Mouse (Mus musculus): Measurements from ENCODE around the gene Chd9.

Chd9 gene

DNA sequence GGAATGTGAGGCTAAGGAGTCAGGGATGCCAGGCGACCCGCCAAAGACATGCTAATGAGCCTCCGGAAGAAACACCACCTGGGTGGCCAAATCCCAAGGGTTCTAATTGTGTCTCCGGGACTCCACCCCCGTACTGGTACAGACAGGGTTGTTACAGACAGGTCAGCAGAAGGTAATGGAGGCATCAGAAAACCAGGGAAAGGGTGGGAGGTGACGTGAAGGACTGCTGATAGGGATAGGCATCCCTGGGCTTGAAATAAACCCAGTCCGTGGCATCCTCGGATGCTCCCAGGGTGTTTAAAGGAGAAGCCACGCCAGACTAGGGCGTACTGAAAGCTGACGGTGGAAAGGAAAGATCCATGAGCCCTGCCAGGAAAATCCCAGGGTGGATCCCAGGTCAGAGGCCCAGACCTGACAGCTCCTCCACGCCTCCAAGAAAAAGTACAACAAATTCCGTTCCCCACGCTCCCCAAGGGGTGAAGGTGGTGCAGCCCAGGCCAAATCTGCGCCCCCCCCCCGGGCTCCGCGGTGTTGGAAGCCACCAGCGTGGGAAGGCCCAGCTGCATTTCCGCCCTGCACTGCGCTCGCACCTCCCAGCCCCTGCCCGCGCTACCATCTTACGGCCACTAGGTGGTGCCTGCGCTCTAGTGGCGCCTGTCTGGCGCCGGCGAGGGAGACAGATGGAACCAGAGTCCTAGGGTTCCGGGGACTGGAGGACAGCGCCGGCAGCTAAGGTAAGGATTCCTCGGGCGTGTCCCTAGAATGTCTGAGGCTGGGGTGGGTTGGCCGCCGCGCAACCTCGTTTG lies at the start of gene Chd9:
TSS of gene Chd9 (plus strand) at position 172 of the 806 bp plus-strand sequence.
- peak; percentile 99 for DNase-seq (ENCODE audit: low read depth, low spot score)

GRCm38 (mm10) chr8:90791616-90792015 lies 36.5 kb upstream of the Chd9 start:
- DNase-seq (ENCODE audit: low read depth, low spot score) = no peak

DNA sequence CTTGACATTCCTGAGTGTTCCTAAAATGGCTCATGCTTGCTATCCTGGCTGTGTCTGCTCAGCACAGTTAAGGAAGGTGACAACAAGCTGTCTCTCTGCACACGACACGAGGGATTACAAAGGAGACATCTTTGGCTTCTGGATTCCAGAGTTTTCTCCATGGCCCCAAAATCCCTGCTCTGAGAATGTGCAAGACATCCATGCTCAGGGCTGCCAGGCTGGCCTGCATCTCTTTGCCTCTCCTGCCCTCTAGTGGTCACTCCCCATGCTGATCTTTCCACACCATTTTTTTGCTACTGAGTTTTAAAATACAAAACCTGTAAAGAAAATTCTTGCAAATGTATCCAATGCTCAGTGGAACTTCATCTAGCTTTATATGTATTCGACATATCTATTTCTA lies 34.4 kb upstream of the Chd9 start:
- DNase-seq (ENCODE audit: low read depth, low spot score) = peak; percentile 67

DNA sequence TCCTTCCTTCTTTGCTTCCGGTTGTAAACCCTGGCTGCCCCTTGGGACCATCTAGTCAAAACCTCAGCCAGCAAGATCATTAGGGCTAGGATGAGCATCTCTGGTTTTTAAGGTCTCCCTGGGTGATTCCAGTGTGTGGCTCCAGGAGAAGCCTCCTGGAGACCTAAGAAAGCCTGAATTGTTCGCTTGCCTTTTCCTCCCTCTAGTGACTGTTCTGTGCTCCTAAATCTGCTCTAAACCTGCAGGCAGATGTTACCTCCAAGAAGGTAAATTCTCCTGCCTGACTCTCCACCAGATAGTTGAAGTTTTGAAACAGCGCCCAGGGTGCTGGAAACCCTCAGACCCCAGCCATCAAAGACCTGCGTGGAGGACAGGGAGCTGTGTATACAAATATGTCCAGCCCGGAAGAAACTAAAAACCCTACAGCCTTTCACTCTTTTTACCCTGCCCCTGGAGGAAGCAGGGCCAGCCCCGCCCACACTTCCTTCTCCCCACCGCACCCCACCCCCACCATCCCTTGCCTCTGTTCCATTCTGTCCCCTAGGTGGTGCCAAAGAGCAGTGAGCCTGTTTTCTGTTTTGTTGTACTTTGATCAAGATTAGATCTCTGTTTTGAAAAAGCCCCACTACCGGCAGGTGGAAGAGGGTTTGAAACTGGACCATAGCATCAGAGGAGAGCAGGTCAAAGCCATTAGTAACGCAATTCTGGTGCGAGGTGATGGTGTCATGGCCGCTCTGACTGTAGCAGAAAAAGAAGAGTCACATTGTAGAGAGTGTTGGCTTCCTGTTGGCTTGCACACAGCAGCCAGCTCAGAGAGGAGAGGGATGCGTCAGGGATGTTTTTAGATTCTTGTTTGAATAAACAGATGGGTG lies 32.9 kb upstream of the Chd9 start:
- DNase-seq (ENCODE audit: low read depth, low spot score) = peak; percentile 89

DNA sequence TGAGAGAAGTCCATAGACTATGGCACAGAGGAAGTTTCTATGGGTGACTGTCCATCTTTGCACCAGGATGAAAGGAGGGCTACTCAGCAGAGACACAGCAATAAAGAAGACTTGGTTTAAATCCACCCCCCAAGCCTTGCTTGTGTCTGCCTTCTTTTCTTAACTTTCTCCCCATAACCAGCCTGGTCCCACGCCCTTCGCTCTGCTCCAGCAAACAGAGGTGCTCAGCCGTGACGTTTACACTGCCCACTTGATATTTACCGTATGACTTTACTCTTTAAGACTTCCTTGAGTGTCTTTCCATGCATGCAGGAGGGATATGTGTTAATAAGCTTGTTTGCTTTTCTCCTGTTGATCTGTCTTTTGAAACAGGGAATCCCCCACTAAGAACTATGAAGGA lies 28.7 kb upstream of the Chd9 start:
- DNase-seq (ENCODE audit: low read depth, low spot score) = no peak

DNA sequence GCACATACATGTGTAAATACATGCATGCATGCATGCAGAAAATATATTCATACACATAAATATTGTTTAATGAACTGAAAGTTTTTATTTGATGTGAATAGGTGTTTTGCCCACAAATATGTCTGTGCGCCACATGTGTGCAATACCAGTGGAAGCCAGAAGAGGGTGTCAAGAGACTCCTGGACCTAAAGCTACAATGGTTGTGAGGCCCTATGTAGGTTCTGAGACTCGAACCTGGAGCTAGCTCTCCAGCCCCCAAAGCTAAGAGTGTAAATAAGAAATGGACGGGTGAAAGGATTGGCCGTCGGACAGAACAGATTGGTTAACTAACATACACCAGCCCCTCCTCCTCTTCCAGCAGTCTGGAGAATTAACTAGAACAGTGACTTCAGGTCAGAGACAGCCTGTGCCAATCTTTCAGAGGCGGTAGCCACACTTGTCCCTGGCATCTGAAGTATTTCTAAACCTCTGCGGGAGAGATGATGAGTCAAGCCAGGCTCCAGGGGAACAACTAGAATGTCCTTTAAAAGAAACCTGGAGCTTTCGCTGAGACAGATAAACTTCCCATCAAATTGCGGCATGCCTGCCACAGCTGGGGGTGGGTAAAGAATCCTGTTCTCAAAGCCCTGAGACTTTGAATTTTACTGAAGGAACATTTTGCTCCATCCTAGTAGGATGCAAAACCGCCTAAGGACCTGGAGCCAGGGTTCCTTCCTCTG lies 14.4 kb upstream of the Chd9 start:
- peak; percentile 86 for DNase-seq (ENCODE audit: low read depth, low spot score)

DNA sequence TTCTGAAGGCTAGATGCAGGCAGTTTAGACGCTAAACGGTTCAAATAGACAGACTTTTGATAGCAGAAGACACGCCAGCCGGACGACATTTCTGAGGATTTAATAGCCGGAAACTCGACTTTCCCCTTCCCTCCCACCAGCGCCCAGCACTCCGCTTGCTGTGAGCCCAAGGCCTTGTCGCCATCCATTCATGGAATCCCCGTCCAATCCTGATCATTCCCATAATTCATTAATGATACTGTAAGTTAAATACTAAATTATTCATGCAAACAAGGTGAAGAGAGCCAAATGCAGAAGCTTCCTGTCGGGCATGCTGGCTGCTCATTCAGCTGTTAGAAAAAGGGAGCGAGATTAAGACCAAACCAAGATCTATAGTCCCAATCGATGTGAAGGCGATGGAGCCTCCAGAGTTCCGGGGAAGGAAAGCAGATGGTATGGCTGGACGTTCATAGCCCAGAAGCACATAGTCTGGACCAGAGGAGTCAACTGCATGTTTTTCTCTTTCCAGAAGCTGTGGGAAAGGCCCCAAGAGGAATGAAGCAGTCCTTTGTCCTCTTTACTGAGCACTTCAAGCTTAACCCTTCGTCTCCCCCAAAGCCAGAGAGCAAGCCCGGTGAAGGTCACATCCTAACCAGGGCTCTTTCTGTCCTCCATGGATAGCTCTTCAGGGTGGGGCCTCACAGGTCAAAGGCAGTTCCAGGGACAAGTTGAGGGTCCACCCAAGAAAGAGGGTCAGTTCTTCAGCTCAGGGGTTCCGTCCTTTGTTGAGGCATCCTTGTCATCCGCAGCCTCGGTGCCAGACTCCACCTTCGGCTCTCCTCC lies 11.9 kb upstream of the Chd9 start:
- no peak for DNase-seq (ENCODE audit: low read depth, low spot score)

DNA sequence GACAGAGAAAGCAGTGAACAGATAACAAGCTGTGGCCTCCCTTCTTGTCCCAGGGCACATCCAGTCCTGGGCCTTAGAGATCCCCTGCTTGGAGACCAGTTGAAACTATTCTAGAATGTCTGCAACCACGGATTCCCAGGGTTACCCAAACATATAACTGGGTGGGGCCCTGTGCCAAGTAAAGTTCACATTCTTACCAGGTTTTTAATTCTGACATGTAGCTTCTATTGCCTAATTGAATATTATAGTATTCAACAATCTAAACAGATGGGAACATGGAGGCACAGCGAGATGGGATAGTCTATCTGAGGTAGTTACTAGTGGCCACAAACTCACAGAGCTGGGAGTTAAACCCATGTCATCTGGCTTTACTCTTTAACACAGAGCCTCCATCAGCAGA lies 10.9 kb upstream of the Chd9 start, which contains the start of gene Gm19935:
TSS of gene Gm19935 (minus strand) at position 101 of the 400 bp plus-strand sequence.
- DNase-seq (ENCODE audit: low read depth, low spot score) = no peak

GRCm38 (mm10) chr8:90819561-90820320 lies 8.4 kb upstream of the Chd9 start:
- DNase-seq (ENCODE audit: low read depth, low spot score) = no peak

- DNase-seq (ENCODE audit: low read depth, low spot score) = no peak
Observed at GRCm38 (mm10) chr8:90820321-90820696, 7.8 kb upstream of the Chd9 start.

DNA sequence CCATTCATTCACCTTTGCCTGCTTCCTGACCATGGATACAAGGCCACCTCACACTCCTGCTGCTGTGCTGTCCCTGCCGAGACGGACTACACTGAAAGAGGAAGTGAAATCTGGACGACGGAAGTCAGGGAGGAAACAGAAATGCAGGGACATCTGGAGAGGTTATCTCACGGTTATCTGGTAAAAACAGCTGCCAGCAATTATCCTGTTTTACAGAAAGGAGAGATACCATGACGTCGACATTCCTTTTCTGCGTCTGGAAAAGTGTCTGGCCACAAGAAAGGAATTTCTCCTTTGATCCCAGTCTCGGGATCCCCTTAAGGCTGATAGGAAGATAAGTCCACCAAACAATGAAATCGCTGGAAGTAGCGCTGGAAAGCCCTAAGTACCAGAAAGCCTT lies 5.7 kb upstream of the Chd9 start:
- DNase-seq (ENCODE audit: low read depth, low spot score) = peak; percentile 74

GRCm38 (mm10) chr8:90825459-90825871 lies 2.7 kb upstream of the Chd9 start:
- DNase-seq (ENCODE audit: low read depth, low spot score) = peak; percentile 73

GRCm38 (mm10) chr8:90828987-90829740 lies 1.0 kb downstream of the Chd9 start:
- DNase-seq (ENCODE audit: low read depth, low spot score) = peak; percentile 80

DNA sequence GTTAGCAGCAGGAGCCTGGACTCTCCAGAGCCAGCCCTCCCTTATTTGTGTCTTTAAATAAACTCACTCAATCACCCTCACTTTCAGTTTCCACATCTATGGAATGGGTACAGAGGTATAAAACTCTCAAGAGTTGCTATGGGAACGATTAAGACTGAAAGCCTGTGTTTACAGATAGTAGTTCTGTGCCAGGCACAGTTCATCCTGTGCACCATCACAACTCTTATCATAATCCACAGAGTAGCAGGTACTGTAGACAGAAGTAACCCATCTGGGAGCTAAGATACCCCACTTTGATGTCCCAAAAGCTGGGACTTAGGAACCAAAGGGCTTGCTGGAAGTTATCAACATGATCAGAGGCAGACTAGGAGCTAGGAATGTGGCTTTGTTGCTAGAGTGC lies 1.7 kb downstream of the Chd9 start:
- no peak for DNase-seq (ENCODE audit: low read depth, low spot score)

DNA sequence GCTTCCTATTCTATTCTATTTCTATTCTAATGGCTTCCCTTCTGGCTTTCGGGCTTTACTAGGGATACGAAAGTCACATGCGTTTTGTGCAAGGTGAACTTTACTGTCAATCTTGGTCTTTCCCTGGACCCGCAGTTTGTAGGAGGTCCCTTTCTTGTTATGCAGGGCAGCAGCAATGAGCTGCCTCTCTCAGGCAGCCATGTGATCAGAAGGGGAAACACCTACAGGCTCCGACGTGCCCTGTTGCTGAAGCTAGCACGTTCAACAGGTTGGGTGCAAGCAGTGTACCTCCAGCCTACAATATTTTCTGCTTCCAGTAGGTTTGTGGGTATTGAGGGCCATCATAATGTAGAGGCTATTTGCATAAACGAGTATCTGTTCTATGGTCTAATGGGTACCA lies 2.8 kb downstream of the Chd9 start:
- peak; percentile 87 for DNase-seq (ENCODE audit: low read depth, low spot score)

DNA sequence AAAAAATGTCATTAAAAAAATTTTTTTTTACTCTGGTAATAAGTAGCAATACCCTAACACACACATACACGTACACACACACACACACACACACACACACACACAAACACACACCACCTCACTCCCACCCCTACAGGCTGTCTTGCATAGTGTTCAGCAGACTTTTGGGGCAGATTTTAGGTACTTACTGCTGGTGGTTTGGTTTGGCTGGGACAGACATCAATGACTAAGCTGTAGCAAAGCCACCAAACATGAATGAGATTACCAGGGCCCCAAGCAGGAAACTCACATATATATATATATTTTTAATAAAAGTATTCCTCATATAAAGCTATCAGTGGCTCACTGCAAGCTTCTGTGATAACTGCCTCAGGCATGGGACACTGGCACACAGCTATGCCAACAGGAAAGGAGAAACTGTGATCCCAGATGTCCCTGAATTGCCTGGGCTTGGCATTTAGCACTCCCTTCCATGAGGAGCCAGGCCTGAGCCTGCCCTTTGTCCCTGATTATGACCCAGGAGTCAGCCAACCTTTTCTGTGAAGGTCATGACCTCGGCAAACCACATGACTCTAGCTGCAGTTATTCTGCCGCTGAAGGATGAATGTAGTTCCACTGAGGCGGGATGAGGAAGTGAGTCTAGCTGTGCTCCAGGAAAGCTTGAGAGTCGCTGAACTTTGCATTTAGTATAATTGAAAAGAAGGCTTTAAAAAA lies 4.6 kb downstream of the Chd9 start:
- DNase-seq (ENCODE audit: low read depth, low spot score) = peak; percentile 85

DNA sequence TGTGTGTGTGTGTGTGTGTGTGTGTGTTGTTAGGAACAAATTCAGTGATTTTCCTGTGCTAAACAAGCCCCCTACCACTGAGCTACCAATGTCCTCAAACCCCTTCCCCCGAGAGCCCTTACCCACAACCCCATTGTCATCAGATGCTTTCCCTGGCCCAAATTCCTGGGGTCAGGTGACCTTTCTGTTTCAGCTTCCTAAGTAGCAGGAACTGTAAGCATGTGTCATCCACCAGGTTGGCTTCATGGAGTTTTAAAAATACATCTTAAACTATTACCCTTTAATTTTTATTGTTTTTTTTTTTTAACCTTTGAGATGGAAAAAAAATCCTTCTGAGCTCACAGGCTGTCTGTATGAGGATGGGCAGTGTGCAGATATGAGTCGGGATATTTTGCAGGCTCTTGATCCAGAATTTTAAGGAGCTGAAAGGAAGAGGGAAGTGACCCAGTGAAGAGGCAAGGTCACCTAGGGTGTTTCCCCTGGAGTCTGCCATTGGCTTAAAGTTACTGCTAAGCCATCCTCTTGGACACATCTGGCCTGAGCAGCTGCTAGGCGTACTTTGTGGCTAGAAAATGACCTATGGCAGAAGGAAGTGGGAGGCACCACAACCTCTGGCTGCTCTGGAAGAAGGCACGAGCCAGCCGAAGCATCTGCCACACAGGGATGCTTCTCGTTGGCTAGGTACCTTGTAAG lies 5.6 kb downstream of the Chd9 start:
- DNase-seq (ENCODE audit: low read depth, low spot score) = no peak

- no peak for DNase-seq (ENCODE audit: low read depth, low spot score)
Observed at GRCm38 (mm10) chr8:90834321-90834672, 6.1 kb downstream of the Chd9 start.
